Mouse (Mus musculus) heart, adult 18-20 months (tissue): ENCODE measurements around the gene Akap14. TPM values are rescaled to one million over a fixed set of nuclear protein-coding genes. Genes with fewer than 3 reads are reported as not detected.
"Not testable (repeated sequence)": the region's sequence is repeated elsewhere in the genome, so short reads cannot be mapped to it uniquely, and the experiment has no call there.

Source experiments
- DNase-seq, 2 experiments: peaks; one replicate each; pipeline ENCODE4 v3.0.0; 2021 to 2022; ENCODE audit warnings: mixed read lengths in 1 of 2
- long read RNA-seq, 2 experiments: library from polyadenylated mRNA; stranded (forward); transcript quantifications; one replicate each; pipeline ENCODE4 v2.0.0; 2021
- total RNA-seq, 2 experiments: library from RNA; stranded (reverse); gene quantifications; 2 replicates each; pipeline ENCODE4 v1.2.3; 2021

Gene Akap14
- not detected for total RNA-seq
- long read RNA-seq, experiment 1, result 0 reads
- long read RNA-seq, experiment 2, result 0 reads

DNA sequence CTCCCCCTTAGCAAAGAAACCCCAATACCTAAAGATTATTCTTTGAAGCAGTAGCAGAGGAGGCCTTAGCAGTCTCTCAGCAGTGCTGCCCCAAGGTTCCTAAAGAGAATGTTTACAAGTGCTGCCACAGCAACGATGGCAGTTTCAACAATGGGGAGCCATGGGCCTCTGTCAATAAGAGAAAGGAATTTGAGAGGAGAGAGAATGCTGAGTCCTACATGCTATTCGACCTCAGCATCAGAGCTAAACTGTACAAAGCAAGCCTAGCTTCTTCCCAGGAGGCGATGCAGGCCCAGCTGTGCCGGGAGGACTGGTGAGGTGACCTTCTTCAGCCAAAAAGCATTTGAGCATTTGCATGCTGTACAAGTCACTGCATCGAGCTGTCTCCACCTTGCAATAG is at the start of gene Akap14:
Gene Akap14 (minus strand): TSS at position 101 of the 400 bp plus-strand sequence.
- DNase-seq, result no peak

DNA sequence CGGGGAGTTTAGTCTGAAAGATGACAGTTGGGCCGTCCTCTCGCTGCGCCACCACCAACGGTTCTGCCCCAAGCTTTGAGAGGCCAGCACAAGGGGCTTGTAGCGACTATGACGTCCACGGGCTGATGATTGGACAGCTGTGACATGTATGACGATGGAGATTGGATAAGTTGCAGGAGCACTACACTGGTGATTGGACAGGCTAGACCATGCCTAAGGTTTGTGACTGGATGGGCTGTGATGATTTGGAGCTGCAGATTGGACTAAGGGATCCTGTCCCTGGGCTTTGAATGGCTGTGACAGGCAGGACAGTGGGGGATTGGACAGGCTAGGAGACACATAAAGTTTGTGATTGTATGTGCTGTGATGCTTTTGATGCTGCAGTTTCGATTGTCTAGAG is 42.3 kb upstream of the Akap14 start, which contains the start of gene Gm9:
Gene Gm9 (minus strand): TSS at position 101 of the 400 bp plus-strand sequence.
- DNase-seq, result no peak

GRCm38 (mm10) chrX:37198676-37199075 is 30.0 kb upstream of the Akap14 start:
- no peak for DNase-seq

DNA sequence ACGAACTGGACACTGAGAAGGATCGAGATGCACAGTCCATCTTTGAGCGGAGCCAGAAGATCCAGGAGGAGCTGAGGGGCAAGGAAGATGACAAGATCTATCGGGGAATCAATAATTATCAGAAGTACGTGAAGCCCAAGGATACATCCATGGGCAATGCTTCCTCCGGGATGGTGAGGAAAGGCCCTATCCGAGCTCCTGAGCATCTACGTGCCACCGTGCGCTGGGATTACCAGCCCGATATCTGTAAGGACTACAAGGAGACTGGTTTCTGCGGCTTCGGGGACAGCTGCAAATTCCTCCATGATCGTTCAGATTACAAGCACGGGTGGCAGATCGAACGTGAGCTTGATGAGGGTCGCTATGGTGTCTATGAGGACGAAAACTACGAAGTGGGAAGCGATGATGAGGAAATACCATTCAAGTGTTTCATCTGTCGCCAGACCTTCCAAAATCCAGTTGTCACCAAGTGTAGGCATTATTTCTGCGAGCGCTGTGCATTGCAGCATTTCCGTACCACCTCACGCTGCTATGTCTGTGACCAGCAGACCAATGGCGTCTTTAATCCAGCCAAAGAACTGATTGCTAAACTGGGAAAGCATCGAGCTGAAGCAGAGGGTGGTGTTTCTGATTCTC is 23.2 kb upstream of the Akap14 start:
- DNase-seq, result peak in 1 of 2 experiments; percentile 28

GRCm38 (mm10) chrX:37191105-37191743 is 22.6 kb upstream of the Akap14 start, which contains the start of the genes Ndufa1 and Rnf113a1:
Gene Ndufa1 (minus strand): TSS chrX:37191163.
Gene Rnf113a1 (plus strand): TSS chrX:37191245.
- DNase-seq, result peak; percentile 86 to 87

GRCm38 (mm10) chrX:37190755-37191104 is 22.1 kb upstream of the Akap14 start:
- DNase-seq, result no peak

DNA sequence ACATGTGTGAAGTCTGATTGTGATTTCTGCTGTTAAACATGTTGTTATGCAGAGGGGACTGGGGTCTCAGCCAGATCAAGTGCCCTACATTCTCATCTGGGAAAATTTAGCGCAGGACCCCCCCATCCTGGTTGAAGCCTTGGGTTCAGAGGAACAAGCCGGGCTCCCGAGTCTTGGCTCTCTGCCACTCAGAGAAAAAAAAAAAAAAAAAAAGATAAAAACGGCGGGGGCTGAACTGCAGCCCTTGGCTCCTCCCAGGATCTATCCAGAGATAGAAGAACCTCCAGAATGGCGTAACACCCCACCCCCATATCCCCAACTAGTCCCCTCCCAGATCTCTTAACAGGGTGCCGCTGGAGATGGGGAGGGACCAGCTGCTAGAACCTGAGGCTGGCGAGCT is 15.8 kb upstream of the Akap14 start:
- not testable (repeated sequence) for DNase-seq

- peak; percentile 44 to 55 for DNase-seq
Measured at GRCm38 (mm10) chrX:37167085-37167484, 1.6 kb downstream of the Akap14 start.

- DNase-seq, result no peak
Measured at GRCm38 (mm10) chrX:37163115-37163514, 5.5 kb downstream of the Akap14 start.

- no peak for DNase-seq
Measured at GRCm38 (mm10) chrX:37161169-37161568, 7.5 kb downstream of the Akap14 start.

- DNase-seq, result no peak
Measured at GRCm38 (mm10) chrX:37157839-37158238, 10.8 kb downstream of the Akap14 start.

GRCm38 (mm10) chrX:37144954-37145353 is 23.7 kb downstream of the Akap14 start:
- no peak for DNase-seq

DNA sequence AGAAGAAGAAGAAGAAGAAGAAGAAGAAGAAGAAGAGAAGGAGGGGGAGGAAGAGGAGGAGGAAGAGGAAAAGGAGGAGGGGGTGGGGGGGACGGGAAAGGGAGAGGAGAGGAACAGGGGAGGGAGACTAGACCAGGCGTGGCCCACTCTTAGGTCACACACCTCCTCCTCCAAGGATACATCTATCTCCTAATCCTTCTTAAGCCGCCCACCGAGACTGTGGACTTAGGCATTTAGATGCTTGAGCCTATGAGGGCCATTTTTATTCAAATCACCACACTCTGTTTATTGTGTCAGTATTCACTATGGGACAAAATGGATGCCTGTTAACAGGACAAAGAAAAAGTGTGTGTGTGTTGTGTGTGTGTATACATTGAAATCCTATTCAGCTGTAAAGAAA is 24.1 kb downstream of the Akap14 start:
- not testable (repeated sequence) for DNase-seq

DNA sequence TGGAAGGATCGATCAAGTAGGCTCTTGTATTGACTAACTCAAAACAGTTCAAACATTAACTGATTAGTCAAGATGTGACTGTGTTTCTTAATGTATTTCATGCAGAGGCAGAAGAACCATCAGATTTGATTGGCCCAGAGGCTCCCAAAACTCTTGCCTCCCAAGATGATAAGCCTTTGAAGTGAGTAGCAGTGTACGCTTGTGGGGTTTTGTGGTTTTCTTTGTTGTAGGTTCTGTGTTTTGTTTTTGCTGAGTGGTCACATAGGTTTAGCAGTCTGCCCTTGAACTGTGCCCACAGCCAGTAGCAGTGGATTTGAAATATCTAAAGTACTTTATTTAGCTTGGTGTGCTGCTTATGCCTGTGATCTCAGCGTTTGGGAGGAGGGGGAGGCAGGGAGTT is 26.9 kb downstream of the Akap14 start:
- DNase-seq, result no peak

DNA sequence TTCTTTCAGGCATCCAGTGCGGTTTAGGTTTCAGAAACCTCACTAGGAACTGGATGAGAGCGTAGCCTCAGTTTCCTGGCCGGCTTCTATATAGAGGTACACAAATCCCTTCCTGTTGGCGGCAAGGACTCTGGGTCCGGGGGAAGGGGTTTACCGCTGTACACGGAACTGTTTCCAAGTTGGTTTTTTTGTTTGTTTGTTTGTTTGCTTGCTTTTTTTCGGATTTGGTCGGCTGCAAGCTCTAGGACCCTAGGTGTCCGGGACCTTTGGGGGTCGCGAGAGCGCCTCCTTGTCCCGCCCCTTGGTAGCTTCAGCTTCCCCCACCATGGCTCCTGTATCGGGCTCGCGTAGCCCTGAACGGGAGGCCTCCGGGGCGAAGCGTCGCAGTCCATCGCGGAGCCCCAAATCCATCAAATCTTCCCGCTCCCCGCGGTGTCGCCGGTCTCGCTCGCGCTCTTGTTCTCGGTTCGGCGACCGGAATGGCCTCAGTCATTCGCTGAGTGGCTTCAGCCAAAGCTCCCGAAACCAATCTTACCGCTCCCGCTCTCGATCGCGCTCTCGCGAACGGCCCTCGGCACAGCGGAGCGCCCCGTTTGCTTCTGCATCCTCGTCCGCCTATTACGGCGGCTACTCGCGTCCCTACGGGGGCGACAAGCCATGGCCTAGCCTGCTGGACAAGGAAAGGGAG is 41.8 kb downstream of the Akap14 start, which contains the start of gene Nkap:
Gene Nkap (plus strand): TSS at position 125 of the 688 bp plus-strand sequence.
- DNase-seq, result peak; percentile 73 to 83

DNA sequence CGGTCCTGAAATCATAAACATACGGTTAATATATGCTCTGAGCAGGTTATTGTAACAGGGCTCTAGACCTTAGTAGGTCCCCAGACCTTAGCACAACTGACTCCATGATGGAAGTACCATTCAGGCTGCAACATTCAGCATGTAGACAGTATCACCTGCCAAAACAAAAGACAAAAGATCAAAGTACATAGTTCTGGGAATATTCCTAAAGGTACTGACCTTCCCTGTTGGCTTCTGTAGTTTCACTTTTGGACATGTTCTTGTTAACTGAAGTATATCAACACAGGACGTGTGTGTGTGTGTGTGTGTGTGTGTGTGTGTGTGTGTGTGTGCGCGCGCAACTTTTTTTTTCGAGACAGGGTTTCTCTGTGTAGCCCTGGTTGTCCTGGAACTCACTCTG is 43.1 kb downstream of the Akap14 start:
- DNase-seq, result no peak

- no peak for DNase-seq
Measured at GRCm38 (mm10) chrX:37120212-37120611, 48.4 kb downstream of the Akap14 start.

DNA sequence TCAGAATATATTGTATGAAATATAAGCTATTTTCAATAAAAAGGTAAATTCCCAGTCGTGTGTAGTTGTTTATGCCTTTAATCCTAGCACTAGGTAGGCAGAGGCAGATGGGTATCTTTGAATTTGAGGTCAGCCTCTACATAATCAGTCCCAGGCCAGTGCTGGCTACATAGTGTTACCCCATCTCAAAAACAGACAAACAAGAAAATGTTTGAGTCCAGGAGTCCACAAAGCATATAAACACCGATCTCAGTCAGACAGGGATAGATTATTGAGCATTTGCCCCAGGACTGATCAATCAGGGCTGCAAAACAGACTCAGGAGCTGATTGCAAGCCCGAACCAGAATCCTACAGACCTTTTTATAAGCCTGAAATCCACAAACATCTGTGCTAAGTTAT is 49.1 kb downstream of the Akap14 start:
- DNase-seq, result no peak

DNA sequence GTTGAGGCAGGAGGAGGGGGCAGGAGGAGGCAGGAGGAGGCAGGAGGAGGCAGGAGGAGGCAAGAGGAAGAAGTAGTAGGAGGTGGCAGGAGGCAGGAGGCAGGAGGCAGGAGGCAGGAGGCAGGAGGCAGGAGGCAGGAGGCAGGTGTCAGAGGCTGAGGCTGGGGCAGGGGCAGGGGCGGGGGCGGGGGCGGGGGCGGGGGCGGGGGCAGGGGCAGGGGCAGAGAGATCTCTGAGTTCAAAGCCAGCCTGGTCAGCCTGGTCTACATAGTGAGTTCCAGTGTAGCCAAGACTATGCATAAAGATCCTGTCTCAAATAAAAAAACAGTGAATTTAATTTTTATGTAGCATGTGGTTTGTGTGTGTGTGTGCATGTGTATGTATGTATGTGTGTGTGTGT is 51.6 kb downstream of the Akap14 start:
- no peak for DNase-seq

DNA sequence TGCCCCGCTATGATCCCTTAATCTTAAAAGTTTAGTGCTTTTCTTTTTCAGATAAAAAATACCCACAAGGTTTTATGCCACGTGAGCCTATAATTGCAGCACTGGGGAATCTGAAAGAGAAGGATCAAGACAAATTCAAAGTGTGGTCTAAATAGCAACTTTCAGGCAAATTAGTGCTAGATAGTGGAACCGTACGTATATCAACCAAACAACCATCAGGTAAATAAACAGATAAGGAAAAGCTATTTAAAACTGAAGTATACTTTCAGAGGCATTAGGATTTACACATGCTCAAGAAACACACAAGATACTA is 57.8 kb downstream of the Akap14 start:
- DNase-seq, result no peak

DNA sequence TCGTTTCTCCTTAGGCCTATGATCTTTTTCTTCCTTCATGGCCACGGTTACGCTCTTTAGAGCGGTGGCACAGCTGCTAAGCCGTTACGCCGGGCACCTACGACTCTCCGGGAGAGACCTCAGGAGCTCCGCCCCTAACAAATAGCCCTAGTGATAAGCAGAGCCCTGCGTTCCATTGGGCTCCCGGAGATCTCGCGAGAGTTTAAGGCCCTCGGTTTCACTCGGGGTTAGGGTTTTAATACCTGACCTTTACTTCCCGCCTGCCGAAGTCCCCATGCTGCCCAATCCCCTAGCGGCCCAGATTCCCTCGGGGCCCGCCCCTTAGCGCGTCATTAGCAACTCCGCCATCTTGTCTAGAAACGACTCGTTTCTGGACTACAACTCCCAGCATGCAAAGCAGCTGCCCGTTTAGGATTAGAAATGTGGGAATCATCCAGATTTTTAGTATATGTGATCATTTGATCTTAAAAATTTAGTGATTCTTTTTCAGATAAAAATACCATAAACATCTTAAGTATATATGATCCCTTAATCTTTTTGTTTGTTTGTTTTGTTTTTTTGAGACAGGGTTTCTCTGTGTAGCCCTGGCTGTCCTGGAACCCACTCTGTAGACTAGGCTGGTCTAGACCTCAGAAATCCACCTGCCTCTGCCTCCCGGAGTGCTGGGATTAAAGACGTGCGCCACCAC is 58.3 kb downstream of the Akap14 start, which contains the start of gene Upf3b:
Gene Upf3b (minus strand): TSS at position 130 of the 688 bp plus-strand sequence.
- DNase-seq, result peak; percentile 92 to 96

DNA sequence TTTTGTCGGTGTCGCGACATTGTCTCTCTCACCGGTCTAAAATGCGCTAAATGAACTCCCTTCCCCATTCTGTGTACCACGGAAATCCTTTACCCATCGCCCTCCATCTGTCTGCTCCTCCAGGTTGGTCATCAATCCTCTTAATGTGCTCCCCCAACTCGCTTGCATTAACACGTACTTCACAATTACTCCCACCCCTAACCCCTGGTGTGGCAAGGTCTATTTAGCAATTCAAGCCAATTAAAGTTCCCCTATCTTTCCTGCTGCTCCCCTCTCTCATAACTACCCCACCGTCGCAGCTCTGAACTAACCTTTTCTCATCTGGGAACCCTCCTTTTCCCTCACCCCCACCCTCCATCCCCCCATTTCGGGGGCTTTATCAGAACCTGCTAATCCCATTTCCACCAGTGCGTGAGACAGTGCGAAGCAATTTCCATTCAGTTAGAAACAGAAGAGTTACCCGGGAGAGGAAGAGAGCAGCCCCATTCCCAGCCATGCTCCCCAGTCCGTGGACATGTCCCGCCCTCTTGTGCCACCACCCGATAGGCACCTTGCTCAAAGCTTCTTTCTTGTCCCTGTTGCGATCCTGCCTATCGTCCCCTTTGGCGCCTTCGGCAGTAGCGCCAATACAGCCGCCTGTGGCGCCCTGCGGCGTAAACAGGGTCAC is 59.0 kb downstream of the Akap14 start:
- no peak for DNase-seq
